Mouse (Mus musculus): ENCODE data around the gene Zfp979.
"Not testable (repeated sequence)": the region's sequence is repeated elsewhere in the genome, so short reads cannot be mapped to it uniquely, and the experiment has no call there.

Zfp979 gene

GRCm38 (mm10) chr4:147642413-147642812, at the start of gene Zfp979:
TSS of gene Zfp979 (minus strand) at chr4:147642513.
- DNase-seq (ENCODE audit: low spot score in 2 of 2) = not testable (repeated sequence)

DNA sequence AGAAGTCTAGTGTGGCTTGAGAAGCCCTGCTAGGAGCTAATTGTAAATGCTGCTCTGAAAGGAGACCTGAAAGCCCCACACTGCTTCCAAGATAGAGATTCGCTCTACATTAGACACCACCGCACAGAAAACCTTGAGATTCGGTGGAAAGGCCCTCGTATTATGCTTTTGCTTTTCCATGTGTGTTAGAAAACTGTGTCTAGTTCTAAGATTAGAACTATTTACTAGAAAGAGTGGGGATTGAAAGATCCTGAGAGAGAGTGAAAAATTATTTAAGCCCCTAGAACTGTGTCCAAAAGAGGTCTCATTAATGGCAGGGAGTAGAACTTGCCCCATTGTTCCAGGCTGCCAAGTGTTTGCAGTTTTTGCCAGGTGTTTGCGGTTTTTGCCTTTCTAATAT, 12.9 kb upstream of the Zfp979 start:
- DNase-seq (ENCODE audit: low spot score in 2 of 2) = not testable (repeated sequence)

GRCm38 (mm10) chr4:147647407-147647806, 5.1 kb upstream of the Zfp979 start:
- DNase-seq (ENCODE audit: low spot score in 2 of 2) = not testable (repeated sequence)

DNA sequence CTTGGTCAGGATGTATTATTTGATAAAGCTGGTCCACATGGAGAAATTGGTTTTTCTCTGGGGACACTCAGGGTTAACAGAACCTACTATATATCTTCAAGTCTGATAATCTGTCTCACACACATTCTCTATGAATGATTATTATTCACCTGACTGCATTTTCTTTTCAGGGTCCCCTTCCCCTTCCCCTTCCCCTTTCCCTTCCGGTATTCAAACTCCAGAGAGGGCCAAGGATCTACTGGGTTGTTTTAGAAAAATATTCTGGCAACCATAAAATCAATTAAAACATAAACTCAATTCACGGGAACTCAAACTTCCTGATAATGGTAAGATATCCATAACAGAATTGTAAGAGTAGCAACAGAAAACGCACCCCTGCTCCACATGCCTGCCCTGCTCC, 381 bp downstream of the Zfp979 start:
- not testable (repeated sequence) for DNase-seq (ENCODE audit: low spot score in 2 of 2)

DNA sequence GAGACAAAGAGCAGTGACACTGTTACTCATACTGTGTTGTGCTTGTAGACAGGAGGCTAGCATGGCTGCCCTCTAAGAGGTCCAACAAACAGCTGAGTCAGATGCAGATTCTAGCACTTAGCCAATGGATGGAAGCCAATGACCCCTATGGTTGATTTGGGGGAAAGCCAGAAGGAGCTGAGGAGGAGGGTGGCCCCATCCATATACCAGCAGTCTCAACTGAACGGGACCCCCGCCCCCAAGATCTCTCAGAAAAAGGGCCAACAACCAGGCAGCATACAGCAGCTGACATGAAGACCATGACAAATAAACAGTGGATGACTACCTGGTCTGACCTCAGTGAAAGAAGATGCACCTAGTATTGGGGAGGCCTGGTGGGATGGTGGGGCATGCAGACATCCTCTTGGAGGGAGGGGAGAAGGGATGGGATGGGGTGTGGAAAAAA, 8.5 kb downstream of the Zfp979 start:
- DNase-seq (ENCODE audit: low spot score in 2 of 2) = not testable (repeated sequence)

DNA sequence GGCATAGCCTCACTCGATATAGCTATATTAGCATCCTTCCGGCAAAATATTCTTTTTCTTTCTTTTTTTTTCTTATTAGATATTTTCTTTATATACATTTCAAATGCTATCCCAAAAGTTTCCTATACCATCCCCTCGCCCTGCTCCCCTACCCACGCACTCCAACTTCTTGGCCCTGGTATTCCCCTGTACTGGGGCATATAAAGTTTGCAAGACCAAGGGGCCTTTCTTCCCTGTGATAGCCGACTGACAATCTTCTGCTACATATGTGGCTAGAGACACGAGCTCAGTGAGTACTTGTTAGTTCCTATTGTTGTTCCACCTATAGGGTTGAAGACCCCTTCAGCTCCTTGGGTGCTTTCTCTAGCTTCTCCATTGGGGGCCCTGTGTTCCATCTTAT, 35.8 kb downstream of the Zfp979 start:
- not testable (repeated sequence) for DNase-seq (ENCODE audit: low spot score in 2 of 2)

GRCm38 (mm10) chr4:147605521-147605920, 36.8 kb downstream of the Zfp979 start:
- DNase-seq (ENCODE audit: low spot score in 2 of 2) = no peak

DNA sequence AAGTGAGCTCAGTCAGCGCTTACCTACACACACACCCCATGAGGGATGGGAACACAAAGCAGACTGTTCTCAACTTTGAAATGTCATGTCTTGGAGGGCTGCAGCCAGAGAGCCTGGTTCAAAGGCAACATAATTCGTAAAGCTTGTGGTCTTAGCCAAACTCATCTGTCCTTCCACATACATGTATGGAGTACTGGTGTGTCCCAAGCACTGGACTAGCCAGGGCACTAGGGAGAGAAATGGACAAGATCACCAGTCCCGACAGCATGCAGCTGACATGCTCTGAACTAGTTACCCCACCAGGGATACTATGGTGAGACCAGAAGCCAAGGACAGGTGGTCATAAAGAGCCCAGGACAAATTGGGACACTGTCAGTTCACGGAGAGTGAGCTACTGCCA, 38.5 kb downstream of the Zfp979 start:
- DNase-seq (ENCODE audit: low spot score in 2 of 2) = no peak

- DNase-seq (ENCODE audit: low spot score in 2 of 2) = no peak
Measured at GRCm38 (mm10) chr4:147601881-147602280, 40.4 kb downstream of the Zfp979 start.

DNA sequence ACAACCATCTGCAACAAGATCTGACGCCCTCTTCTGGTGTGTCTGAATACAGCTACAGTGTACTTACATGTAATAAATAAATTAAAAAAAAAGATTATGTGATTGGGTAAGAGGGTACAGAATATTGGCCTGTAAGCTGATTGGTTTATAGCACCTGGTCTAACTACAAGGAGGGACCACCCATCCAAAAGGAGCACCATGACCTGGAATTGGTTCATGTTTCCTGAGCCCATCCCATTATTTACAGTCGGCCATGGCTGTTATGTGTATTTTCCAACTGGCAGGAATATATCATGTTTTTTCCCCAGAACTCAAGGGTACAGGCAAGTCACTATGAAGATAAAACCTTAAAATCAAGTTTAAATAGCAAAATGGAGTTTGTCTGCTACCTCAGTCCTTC, 43.5 kb downstream of the Zfp979 start:
- no peak for DNase-seq (ENCODE audit: low spot score in 2 of 2)

DNA sequence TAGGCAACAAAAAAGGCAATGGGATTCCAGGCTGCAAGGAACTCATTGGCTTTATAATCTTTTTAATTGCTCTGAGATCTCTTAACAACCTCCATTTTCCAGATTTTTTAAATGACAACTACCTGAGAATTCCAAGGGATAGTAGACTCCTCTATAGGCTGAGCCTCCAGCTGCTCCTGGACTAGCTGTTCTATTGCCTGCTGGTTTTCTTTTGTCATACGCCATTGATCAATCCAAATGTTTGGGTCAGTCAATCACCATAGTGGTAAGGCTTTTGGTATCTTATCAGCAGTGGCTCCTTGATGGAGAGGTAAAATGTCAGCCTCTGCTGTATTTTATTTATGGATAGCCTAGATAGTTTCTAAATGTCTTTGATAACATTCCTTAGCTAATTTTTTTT, 44.6 kb downstream of the Zfp979 start:
- no peak for DNase-seq (ENCODE audit: low spot score in 2 of 2)

DNA sequence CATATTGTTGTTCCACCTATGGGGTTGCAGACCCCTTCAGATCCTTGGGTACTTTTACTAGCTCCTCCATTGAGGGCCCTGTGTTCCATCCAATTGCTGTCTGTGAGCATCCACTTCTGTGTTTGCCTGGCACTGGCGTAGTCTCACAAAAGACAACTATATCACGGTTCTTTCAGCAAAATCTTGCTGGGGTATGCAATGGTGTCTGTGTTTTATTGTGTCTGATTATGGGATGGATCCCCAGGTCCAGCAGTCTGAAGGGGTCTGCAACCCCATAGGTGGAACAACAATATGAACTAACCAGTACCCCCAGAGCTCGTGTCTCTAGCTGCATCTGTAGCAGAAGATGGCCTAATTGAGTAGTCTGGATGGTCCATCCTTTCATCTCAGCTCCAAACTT, 47.7 kb downstream of the Zfp979 start:
- not testable (repeated sequence) for DNase-seq (ENCODE audit: low spot score in 2 of 2)

DNA sequence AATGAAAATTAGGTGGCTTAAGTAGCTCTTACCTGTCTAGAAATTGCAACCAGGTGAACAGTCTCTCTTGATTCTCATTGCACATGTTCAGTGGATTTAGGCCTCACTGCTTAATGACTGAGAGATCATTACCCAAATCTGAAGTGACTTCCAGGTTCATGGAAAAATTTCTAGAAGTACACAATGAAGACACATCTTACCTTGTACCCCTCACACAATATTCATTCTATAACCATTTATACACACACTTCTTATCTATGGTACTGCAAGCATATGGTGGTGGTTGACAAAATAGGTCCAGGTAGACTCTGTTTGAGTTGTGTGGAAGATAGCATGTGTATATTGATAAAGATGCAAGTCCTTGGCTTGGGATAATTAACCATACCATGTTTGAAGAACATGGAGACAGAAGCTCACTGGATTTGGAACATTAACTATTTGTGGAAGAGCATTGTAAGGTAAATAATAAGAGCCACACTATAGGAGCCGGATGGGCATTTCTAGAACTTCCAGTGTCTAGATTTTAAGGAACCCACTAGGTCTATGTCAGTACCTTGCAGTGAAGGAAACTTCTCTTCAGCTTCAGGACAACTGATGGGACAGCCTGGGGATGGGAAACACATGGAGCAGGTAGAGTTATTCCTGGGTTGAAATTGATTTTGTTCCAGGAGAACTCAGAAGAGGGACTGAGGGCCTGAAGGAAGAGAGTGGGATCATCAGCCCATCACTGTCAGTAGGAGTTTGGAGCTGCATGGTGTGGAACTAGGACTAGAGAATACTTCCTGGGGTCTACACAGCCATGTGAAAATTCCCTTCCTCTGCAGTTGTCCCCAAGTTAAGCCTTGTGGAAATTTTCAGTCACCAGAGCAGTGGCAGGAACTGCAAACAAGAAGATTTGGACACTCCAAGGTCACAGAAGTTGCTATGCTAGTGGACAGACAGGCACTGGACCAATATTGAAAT, 55.5 kb downstream of the Zfp979 start:
- no peak for DNase-seq (ENCODE audit: low spot score in 2 of 2)

DNA sequence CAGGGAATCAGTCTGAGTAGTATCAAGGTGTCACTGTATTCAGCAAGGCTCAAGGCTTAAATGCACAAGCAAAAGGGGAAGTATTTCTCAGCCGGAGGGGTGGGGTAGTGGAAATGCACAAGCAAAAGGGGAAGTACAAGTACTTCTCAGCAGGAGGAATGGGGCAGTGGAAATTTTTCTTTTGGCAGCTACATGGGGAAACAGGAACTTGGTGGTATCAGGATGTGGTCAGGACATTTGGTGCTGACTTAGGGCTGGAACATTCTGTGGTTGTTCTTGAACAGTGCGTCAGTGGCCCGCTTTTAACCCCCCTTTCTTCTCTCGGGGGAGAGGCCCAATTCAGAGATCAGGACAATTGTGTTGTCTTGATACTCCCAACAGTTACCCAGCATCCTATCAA, 62.9 kb downstream of the Zfp979 start:
- not testable (repeated sequence) for DNase-seq (ENCODE audit: low spot score in 2 of 2)

DNA sequence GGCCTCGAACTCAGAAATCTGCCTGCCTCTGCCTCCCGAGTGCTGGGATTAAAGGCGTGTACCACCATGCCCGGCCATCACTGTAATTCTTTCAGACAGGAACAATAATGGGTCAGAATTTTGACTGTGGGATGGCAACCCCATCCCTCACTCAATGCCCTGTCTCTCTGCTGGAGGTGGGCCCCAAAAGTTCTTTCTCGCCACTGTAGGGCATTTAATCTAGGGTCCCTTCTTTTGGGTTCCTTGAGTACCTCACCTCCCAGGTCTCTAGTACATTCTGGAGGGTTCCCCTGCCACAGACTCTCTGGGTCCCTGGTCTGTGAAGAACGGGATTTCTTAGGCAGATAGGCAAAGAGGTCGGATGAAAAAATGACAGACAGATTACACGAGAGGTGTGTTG, 71.2 kb downstream of the Zfp979 start:
- DNase-seq (ENCODE audit: low spot score in 2 of 2) = not testable (repeated sequence)

GRCm38 (mm10) chr4:147565426-147566220, 76.7 kb downstream of the Zfp979 start:
- DNase-seq (ENCODE audit: low spot score in 2 of 2) = no peak
